ENCODE assay signal across 9 mouse cellular contexts in the genomic region with DNA sequence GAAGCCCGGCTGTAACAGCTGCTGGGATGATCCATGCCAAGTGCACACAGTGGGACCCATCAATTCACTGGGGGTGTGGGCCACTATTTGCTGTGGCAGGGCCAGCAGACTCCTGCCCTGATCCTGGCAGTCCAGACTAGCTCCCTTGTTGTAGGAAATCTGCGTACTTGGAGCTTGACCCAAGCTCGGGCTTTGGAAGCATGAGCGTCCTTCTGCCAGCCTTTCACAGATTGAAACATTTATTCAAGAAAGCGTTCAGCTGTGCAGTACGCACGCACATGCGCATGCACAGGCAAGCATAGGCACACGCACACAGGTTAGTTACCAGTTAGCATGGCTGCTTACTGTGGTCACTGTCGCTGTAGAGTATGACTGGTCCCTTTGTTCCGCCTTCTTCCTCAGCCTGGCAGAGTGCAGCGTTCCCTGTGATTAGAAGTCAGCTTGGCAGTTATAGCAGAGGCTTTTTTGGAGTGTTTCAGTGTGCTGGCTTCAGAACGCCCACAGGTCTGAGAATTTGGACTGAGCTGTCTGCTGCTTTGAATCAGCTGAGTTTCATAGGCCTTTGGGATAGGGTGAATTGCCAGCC. TPM values are rescaled to one million over a fixed set of nuclear protein-coding genes. Genes with fewer than 3 reads are reported as not detected.
A peak's percentile ranks its signal among the peaks of the same experiment; 100 is the strongest.
DNase-seq lines count a peak whose midpoint lies in the region; ATAC-seq and TF ChIP-seq lines count a peak whose summit lies in the region.
"Had no signal": no experiment of that assay in that cellular context is flagged by ENCODE, and none has a peak within 500 bp of the region (broad histone marks: within the 10 kb centered on the region; RNA-seq: fewer than 3 reads in every experiment).

No protein-coding gene starts in this region.

- peaks cover 17% of the 10 kb centered on the region for H3K4me1 ChIP-seq in hindbrain, postnatal 0 days (ENCODE audit: insufficient read depth, low read length)
- H3K4me1 ChIP-seq in midbrain, embryonic 15.5 days = peaks cover 22% of the 10 kb centered on the region
- H3K4me1 ChIP-seq in stomach, postnatal 0 days (replicated peaks; ENCODE audit: control insufficient read depth, insufficient read depth) = no peaks in the 10 kb centered on the region

- H3K36me3 ChIP-seq in hindbrain, postnatal 0 days (ENCODE audit: insufficient read depth, low read length) = no peaks in the 10 kb centered on the region; the same call in 1 of the 2 replicates
- no peaks in the 10 kb centered on the region; the same call in 1 of the 2 replicates for H3K36me3 ChIP-seq in midbrain, embryonic 15.5 days (replicated peaks)
- H3K36me3 ChIP-seq in stomach, postnatal 0 days (ENCODE audit: control insufficient read depth, insufficient read depth, low read length) = no peaks in the 10 kb centered on the region
- H3K36me3 ChIP-seq: lung, embryonic 15.5 days had no signal

- no peak overlapping the region for H3K9ac ChIP-seq in hindbrain, postnatal 0 days (replicated peaks; ENCODE audit: low read length)
- no peak overlapping the region for H3K9ac ChIP-seq in midbrain, embryonic 15.5 days
- H3K9ac ChIP-seq in stomach, postnatal 0 days (ENCODE audit: low read length) = no peak overlapping the region
- H3K9ac ChIP-seq: lung, embryonic 15.5 days had no signal

- H3K4me2 ChIP-seq in hindbrain, postnatal 0 days (ENCODE audit: low read depth, low read length) = no peak overlapping the region
- no peak overlapping the region for H3K4me2 ChIP-seq in midbrain, embryonic 15.5 days
- no peak overlapping the region for H3K4me2 ChIP-seq in stomach, postnatal 0 days (replicated peaks; ENCODE audit: low read depth)
- H3K4me2 ChIP-seq: lung, embryonic 15.5 days had no signal

- 41% methylated on average over 13 of the region's 13 CpGs for WGBS in hindbrain, postnatal 0 days
- WGBS in midbrain, embryonic 15.5 days = 74% methylated on average over 13 of the region's 13 CpGs
- WGBS in stomach, postnatal 0 days = 78% methylated on average over 13 of the region's 13 CpGs

- H3K27ac ChIP-seq in hindbrain, postnatal 0 days = peak overlapping the region; percentile 84
- peak overlapping the region; percentile 60 for H3K27ac ChIP-seq in midbrain, embryonic 15.5 days
- H3K27ac ChIP-seq in stomach, postnatal 0 days (replicated peaks) = no peak overlapping the region
- H3K27ac ChIP-seq: lung, embryonic 15.5 days had no signal

- ATAC-seq in hindbrain, postnatal 0 days = peak; percentile 89
- peak; percentile 63 for ATAC-seq in midbrain, embryonic 15.5 days (replicated peaks)
- no peak for ATAC-seq in stomach, postnatal 0 days (ENCODE audit: low FRiP score, low TSS enrichment)

- H3K27me3 ChIP-seq in hindbrain, postnatal 0 days (ENCODE audit: insufficient read depth, low read length) = no peaks in the 10 kb centered on the region
- peaks cover 10% of the 10 kb centered on the region; the same call in 1 of the 2 replicates for H3K27me3 ChIP-seq in midbrain, embryonic 15.5 days (replicated peaks)
- no peaks in the 10 kb centered on the region for H3K27me3 ChIP-seq in stomach, postnatal 0 days (ENCODE audit: control insufficient read depth, insufficient read depth, low read length)
- H3K27me3 ChIP-seq: lung, embryonic 15.5 days had no signal

- TF ChIP-seq CTCF in hindbrain, postnatal 0 days (IDR thresholded peaks at IDR 0.05; ENCODE audit: low read depth) = no peak
- no peak for TF ChIP-seq CTCF in stomach, postnatal 0 days (IDR thresholded peaks at IDR 0.05; ENCODE audit: low read depth)

- H3K4me3 ChIP-seq in hindbrain, postnatal 0 days (ENCODE audit: low read length) = no peak overlapping the region
- H3K4me3 ChIP-seq in midbrain, embryonic 15.5 days = no peak overlapping the region
- H3K4me3 ChIP-seq in stomach, postnatal 0 days (ENCODE audit: low read depth, low read length) = no peak overlapping the region
- H3K4me3 ChIP-seq: lung, embryonic 15.5 days had no signal

- peak; percentile 94 for DNase-seq in heart, adult 11 months
- DNase-seq in heart, adult 9 months (ENCODE audit: low spot score in 2 of 2) = no peak
- DNase-seq in cerebellum, postnatal 10 days = peak; percentile 79 to 84
- peak; percentile 73 for DNase-seq in hindbrain, postnatal 0 days (ENCODE audit: low spot score)
- no peak for DNase-seq in urinary bladder, postnatal 36 days (ENCODE audit: low spot score in 2 of 2)
- DNase-seq in stomach, postnatal 0 days (ENCODE audit: low spot score) = no peak
- DNase-seq in gastrocnemius, adult 18-20 months (ENCODE audit: low spot score) = no peak

- TF ChIP-seq EP300 in stomach, postnatal 0 days (optimal IDR thresholded peaks at IDR 0.05) = no peak

- no peaks in the 10 kb centered on the region for H3K9me3 ChIP-seq in hindbrain, postnatal 0 days (ENCODE audit: low read length)
- H3K9me3 ChIP-seq in midbrain, embryonic 15.5 days = no peaks in the 10 kb centered on the region
- no peaks in the 10 kb centered on the region for H3K9me3 ChIP-seq in stomach, postnatal 0 days (ENCODE audit: control insufficient read depth, low read length)
- H3K9me3 ChIP-seq: lung, embryonic 15.5 days had no signal

RNA-seq across cellular contexts. Expression of a gene that starts 47.0 kb away (rescaled TPM):
- 167 and 170 TPM in 2 replicates for total RNA-seq in hindbrain, postnatal 0 days (2014; rRNA removed)
- 17.1 and 19.0 TPM in 2 replicates for polyA plus RNA-seq in hindbrain, postnatal 0 days (2015; fragmentation: Nextera tagmentation; extraction: Ambion mirVana)
- 15.6 and 16.6 TPM in 2 replicates for polyA plus RNA-seq in midbrain, embryonic 15.5 days (2015; fragmentation: Nextera tagmentation; extraction: Ambion mirVana)
- 6.9 and 8.4 TPM in 2 replicates for polyA plus RNA-seq in stomach, postnatal 0 days (2015; fragmentation: Nextera tagmentation; extraction: Ambion mirVana)
- total RNA-seq in gastrocnemius, adult 18-20 months (2021) = 1 to 10 TPM; 3.4 to 4.5 TPM

RNA-seq across cellular contexts. Expression of a gene that starts 49.1 kb away (rescaled TPM):
- 249 and 259 TPM in 2 replicates for total RNA-seq in hindbrain, postnatal 0 days (2014; rRNA removed)
- 455 and 488 TPM in 2 replicates for polyA plus RNA-seq in hindbrain, postnatal 0 days (2015; fragmentation: Nextera tagmentation; extraction: Ambion mirVana)
- 409 and 418 TPM in 2 replicates for polyA plus RNA-seq in midbrain, embryonic 15.5 days (2015; fragmentation: Nextera tagmentation; extraction: Ambion mirVana)
- polyA plus RNA-seq in stomach, postnatal 0 days (2015; fragmentation: Nextera tagmentation; extraction: Ambion mirVana) = 51.7 and 55.0 TPM in 2 replicates
- 10 to 100 TPM; 16.2 to 18.8 TPM for total RNA-seq in gastrocnemius, adult 18-20 months (2021)

Comparison
In these comparisons a context has a peak if more than half of its experiments do, and no peak if none do; other contexts are left out.
1. DNase-seq: peak in heart, adult 11 months (single experiment), cerebellum, postnatal 10 days (2 of 2) and hindbrain, postnatal 0 days (single experiment); none in heart, adult 9 months (0 of 2), urinary bladder, postnatal 36 days (0 of 2), stomach, postnatal 0 days (single experiment) and gastrocnemius, adult 18-20 months (single experiment).